Mouse (Mus musculus) limb, embryonic 11.5 days (tissue): ENCODE measurements around the gene Dtx4. TPM values are rescaled to one million over a fixed set of nuclear protein-coding genes. Genes with fewer than 3 reads are reported as not detected.

ENCODE experiments used
- ATAC-seq: fragments of 200-750 bp; cut with Nextera tagmentation; 2 replicates; pipeline ENCODE4 v1.8.0; 2017; ENCODE audit warnings: low read depth; ENCODE audit not compliant: insufficient number of reproducible peaks, low FRiP score, low TSS enrichment
- DNase-seq: peaks from one replicate; pipeline ENCODE4 v3.0.0-alpha.2; 2015; ENCODE audit warnings: low spot score
- H3K27ac ChIP-seq: fragments of 300-500 bp; sonication (generic); replicated peaks from 2 replicates; pipeline ENCODE4 v1.5.1; 2014; ENCODE audit warnings: low read depth, mild to moderate bottlenecking, low read length
- H3K27me3 ChIP-seq: fragments of 300-500 bp; sonication (generic); 2 replicates; pipeline ENCODE4 v1.6.1; 2014; ENCODE audit warnings: mild to moderate bottlenecking, low read length, mixed read lengths; ENCODE audit not compliant: control insufficient read depth, insufficient read depth
- H3K36me3 ChIP-seq: fragments of 300-500 bp; sonication (generic); 2 replicates; pipeline ENCODE4 v1.6.1; 2014; ENCODE audit warnings: mild to moderate bottlenecking, low read length, moderate library complexity, mixed read lengths; ENCODE audit not compliant: control insufficient read depth, insufficient read depth
- H3K4me1 ChIP-seq: fragments of 300-500 bp; sonication (generic); 2 replicates; pipeline ENCODE4 v1.6.1; 2014; ENCODE audit warnings: low read length, mixed read lengths; ENCODE audit not compliant: control insufficient read depth, insufficient read depth
- H3K4me2 ChIP-seq: fragments of 300-500 bp; sonication (generic); 2 replicates; pipeline ENCODE4 v1.6.1; 2014; ENCODE audit warnings: low read depth, mild to moderate bottlenecking, moderate library complexity; ENCODE audit not compliant: severe bottlenecking
- H3K4me3 ChIP-seq: fragments of 300-500 bp; sonication (generic); 2 replicates; pipeline ENCODE4 v1.5.1; 2014; ENCODE audit warnings: low read depth, low read length
- H3K9ac ChIP-seq: fragments of 300-500 bp; sonication (generic); 2 replicates; pipeline ENCODE4 v1.6.1; 2014; ENCODE audit warnings: mild to moderate bottlenecking, low read length
- H3K9me3 ChIP-seq: fragments of 300-500 bp; sonication (generic); 2 replicates; pipeline ENCODE4 v1.6.1; 2016; ENCODE audit warnings: low read length; ENCODE audit not compliant: control insufficient read depth
- WGBS: fragments of 180-500 bp; shearing (Covaris S2); extraction: QIAGEN DNeasy Blood & Tissue Kit; methylation state at CpG from one replicate; pipeline ENCODE4 v1.1.7; 2014; 5-methylcytosine and 5-hydroxymethylcytosine counted together
- polyA plus RNA-seq: library from polyadenylated mRNA; unstranded; fragments of >200 nt; fragmentation: Nextera tagmentation; extraction: Ambion mirVana; gene quantifications from 2 replicates; pipeline ENCODE4 v1.2.1, GENCODE M21; 2014

Gene Dtx4
- polyA plus RNA-seq, 1 experiment from 2014 or later, result 2.5 TPM

DNA sequence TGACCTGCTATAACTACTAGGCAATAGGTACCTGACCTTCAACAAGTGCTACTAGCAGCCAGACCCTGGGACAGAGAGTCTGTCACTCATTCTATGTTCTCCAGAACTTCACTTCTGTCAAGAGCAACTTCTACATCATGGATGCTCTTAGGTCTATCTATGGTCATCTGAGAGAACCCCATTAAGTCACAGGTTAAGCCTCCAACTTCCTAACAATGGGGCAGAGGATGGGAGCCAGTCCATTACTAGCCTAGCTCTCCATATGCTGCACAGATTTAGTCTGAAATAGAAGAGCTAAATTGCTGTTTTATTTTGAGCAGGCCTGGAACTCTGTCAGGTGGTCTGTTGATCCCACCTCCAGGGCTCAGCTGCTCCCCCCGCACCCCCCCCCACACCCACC, 2.3 kb downstream of the Dtx4 start:
- DNase-seq, result no peak
- Histone ChIP-seq H3K9me3 (no peaks in the 10 kb centered on the region), H3K27me3 (0 out of 2 replicates have a peak, but pooled peaks cover 10% of the 10 kb centered on the region), H3K9ac (no peak overlapping the region), H3K4me1 (no peaks in the 10 kb centered on the region), H3K27ac (no peak overlapping the region), H3K36me3 (no peaks in the 10 kb centered on the region), H3K4me3 (no peak overlapping the region), H3K4me2 (no peak overlapping the region)
- 83% methylated on average over 1 of the region's 1 CpGs for WGBS
- ATAC-seq, result no peak

DNA sequence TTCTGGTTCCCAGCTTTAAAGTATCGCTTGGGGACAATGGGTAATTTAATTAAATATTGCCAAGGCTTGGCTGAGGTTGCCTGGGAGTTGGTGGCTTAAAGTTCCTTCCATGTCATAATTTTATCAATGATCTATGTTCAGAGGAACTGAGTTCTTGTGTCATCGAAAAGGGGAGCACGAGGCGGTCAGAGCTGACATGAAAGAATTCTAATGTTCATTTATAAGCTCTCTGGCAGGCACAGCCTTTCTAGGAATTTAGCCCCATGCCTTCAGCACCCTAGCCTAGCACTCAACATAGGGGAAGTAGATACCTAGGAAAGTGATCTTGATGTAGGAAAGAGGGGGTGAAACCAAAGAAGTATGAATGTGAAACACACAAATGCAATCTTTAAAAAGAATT, 2.9 kb downstream of the Dtx4 start:
- Histone ChIP-seq H3K4me3 (no peak overlapping the region), H3K9me3 (no peaks in the 10 kb centered on the region), H3K4me2 (no peak overlapping the region), H3K36me3 (no peaks in the 10 kb centered on the region), H3K4me1 (no peaks in the 10 kb centered on the region), H3K27me3 (0 out of 2 replicates have a peak, but pooled peaks cover 10% of the 10 kb centered on the region), H3K9ac (no peak overlapping the region), H3K27ac (no peak overlapping the region)
- ATAC-seq (no peak), DNase-seq (no peak)
- 88% methylated on average over 4 of the region's 4 CpGs for WGBS

DNA sequence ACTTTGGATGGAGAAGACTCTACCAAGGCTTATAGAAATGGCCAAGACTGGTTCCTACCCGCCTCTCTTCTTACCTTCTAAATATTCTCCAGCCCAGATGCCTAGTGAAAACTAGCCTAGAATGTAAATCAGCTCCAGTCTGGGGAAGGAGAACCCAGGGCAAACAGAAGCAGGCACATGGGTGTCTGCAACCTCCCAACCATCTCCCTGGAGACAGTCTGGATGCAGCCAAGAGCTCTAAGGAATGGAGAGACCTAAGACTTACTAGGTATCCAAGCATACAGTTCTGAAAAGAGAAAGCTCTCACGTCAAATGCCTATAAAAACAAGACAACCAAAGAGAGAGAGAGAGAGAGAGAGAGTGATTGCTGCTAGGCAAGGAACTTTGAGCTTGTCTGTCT, 3.3 kb downstream of the Dtx4 start:
- 80% methylated on average over 2 of the region's 2 CpGs for WGBS
- no peak overlapping the region for H3K4me2 ChIP-seq
- no peak overlapping the region for H3K9ac ChIP-seq
- H3K4me1 ChIP-seq, result no peaks in the 10 kb centered on the region
- H3K4me3 ChIP-seq, result no peak overlapping the region
- ATAC-seq, result no peak
- no peaks in the 10 kb centered on the region for H3K9me3 ChIP-seq
- DNase-seq, result no peak
- H3K27me3 ChIP-seq, result 0 out of 2 replicates have a peak, but pooled peaks cover 10% of the 10 kb centered on the region
- H3K27ac ChIP-seq, result no peak overlapping the region
- H3K36me3 ChIP-seq, result no peaks in the 10 kb centered on the region

DNA sequence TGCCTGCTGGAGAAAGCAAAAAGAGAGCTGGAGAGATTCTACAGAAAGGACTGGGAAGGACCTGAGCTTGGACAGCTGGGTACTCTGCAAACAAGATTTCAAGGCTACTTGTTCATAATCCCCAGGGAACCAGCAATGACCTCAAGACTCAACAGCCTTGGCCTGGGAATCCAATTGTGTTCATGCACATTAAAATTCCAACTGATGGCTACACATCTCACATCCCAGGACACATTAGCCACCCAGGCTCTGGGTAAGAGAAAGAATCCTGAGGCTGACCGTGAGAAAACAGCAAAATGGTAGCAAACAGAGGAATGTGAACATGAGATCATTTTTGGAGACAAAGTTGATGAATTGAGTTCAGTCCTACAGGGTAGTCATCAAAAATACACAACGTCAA, 5.0 kb downstream of the Dtx4 start:
- Histone ChIP-seq H3K4me1 (no peaks in the 10 kb centered on the region), H3K4me2 (no peak overlapping the region), H3K36me3 (no peaks in the 10 kb centered on the region), H3K9me3 (no peaks in the 10 kb centered on the region), H3K27ac (no peak overlapping the region), H3K27me3 (0 out of 2 replicates have a peak, but pooled peaks cover 10% of the 10 kb centered on the region), H3K9ac (no peak overlapping the region), H3K4me3 (no peak overlapping the region)
- ATAC-seq (no peak), DNase-seq (no peak)
- WGBS, result 95% methylated on average over 2 of the region's 2 CpGs

DNA sequence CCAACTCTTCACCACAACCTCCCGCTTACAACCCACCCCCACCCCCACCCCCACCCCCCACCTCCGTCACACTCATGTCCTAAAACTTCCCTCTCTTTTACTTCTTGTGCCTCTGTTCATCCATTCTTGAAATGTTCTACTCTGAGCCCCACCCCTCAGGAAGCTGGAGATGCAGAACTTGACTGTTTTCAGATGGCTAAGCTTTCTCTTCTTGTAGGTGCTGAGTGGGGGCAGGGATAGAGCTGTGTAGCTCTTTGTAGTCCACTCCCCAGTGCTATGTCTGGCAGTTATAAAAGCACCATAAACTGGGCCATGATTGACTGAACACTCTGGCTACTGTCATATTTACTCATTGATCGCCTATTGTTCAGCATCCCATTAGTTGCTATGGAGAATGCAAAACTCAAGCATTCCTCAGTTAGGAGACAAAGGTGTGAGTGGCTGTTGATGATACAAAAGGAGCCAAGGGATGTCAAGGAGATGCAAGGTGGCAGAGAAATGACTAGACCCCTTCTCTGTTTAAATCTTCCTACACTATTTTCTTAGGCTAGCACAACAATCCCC, 6.2 kb downstream of the Dtx4 start:
- Histone ChIP-seq H3K4me1 (no peaks in the 10 kb centered on the region), H3K4me3 (no peak overlapping the region)
- no peak for ATAC-seq

DNA sequence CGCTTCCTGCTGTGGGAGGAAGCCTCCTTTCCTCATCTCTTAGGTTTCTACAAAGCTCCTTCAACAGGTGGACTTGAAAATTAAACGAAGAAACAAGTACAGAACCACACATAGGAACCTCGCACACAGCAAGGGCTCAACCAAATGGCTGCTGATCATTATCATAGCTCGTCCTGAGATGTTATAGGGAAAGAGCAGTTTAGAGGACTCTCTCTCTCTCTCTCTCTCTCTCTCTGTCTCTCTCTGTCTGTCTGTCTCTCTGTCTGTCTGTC, 7.1 kb downstream of the Dtx4 start:
- Histone ChIP-seq H3K4me2 (no peak overlapping the region), H3K27me3 (no peaks in the 10 kb centered on the region), H3K9ac (no peak overlapping the region), H3K4me3 (no peak overlapping the region), H3K9me3 (no peaks in the 10 kb centered on the region), H3K4me1 (no peaks in the 10 kb centered on the region), H3K36me3 (no peaks in the 10 kb centered on the region), H3K27ac (no peak overlapping the region)
- 90% methylated on average over 4 of the region's 4 CpGs for WGBS
- ATAC-seq (no peak), DNase-seq (no peak)

More for the DNA sequence above, 6.2 kb downstream of the Dtx4 start:
- Histone ChIP-seq H3K9me3 (no peaks in the 10 kb centered on the region), H3K27me3 (0 out of 2 replicates have a peak, but pooled peaks cover 4% of the 10 kb centered on the region), H3K4me2 (no peak overlapping the region), H3K27ac (no peak overlapping the region), H3K9ac (no peak overlapping the region), H3K36me3 (no peaks in the 10 kb centered on the region)
- no peak for DNase-seq
- 78% methylated on average over 3 of the region's 3 CpGs for WGBS

DNA sequence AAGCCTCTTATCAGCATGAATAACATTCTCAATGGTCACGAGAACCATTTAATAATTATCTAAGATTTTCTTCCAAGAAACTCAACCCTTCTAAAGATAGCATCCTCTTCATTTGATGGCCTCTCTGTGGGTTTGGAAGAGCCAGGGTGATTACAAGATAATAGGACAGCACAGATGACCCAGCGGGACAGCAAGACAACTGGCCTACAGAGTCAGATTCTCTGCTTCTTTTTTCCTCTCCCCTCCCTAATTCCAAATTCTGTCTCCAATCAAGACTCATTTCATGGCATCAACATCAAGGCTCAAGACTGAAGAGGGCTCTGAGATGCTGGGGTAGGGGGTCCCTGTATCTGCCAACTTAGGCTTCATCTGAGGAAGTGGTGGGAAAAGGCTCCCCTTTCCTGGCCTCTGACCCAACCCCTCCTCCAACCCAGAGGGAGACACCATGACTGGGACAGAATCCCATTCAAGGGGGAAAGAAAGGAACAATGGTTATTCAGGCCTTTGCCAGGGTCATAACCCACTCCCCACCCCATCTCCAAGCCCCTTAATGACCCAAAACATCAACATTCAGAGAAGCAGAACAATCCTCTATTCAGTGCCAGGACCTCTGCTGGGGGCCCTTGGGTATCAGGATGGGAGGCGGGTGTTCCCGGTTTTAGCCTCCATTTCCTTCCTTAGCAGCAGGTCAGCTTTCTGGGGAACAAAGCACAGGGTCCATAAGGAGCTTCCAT, 7.6 kb downstream of the Dtx4 start:
- Histone ChIP-seq H3K9ac (no peak overlapping the region), H3K4me2 (no peak overlapping the region), H3K27ac (no peak overlapping the region), H3K36me3 (no peaks in the 10 kb centered on the region), H3K4me3 (no peak overlapping the region), H3K27me3 (no peaks in the 10 kb centered on the region), H3K9me3 (no peaks in the 10 kb centered on the region), H3K4me1 (no peaks in the 10 kb centered on the region)
- WGBS, result 83% methylated on average over 4 of the region's 4 CpGs
- DNase-seq, result no peak
- no peak for ATAC-seq

DNA sequence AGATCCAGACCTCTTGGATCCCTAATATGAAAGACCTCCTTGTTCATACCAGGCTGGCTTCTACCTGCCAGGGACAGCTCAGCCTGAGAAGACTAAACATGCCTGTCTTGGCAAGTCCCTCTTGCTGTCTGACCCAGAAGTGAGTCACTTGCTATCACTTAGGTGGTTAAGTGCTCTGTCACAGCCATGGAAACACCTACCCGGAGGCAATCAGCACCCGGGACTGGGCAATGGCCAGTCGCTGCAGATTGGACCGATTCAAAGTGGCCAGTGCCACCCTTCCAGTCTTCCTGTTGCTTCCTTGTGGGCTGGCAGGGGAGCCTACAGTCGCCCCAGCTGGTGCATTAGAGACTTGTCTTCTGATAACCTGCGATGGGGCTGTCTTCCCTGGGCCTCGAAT, 9.6 kb downstream of the Dtx4 start:
- no peak overlapping the region for H3K4me2 ChIP-seq
- WGBS, result 90% methylated on average over 7 of the region's 7 CpGs
- ATAC-seq, result no peak
- H3K36me3 ChIP-seq, result no peaks in the 10 kb centered on the region
- DNase-seq, result no peak
- no peak overlapping the region for H3K9ac ChIP-seq
- no peak overlapping the region for H3K27ac ChIP-seq
- H3K9me3 ChIP-seq, result no peaks in the 10 kb centered on the region
- no peak overlapping the region for H3K4me3 ChIP-seq
- H3K4me1 ChIP-seq, result no peaks in the 10 kb centered on the region
- no peaks in the 10 kb centered on the region for H3K27me3 ChIP-seq
